Mouse (Mus musculus): Measurements from ENCODE around the gene Zfp91.

- no peak for TF ChIP-seq POLR2A (IDR thresholded peaks at IDR 0.05; ENCODE audit: low read depth, low read length)
- TF ChIP-seq CTCF (IDR thresholded peaks at IDR 0.05; ENCODE audit: extremely low read depth, insufficient read depth, insufficient read length, insufficient replicate concordance) = no peak
These were observed 3.6 kb downstream of the Zfp91 start for GRCm38 (mm10) chr19:12792374-12792773.

Data from spleen, adult 2 months (tissue).